Mouse (Mus musculus) MEL (cell line): ENCODE results near the gene Glmn. TPM values are rescaled to one million over a fixed set of nuclear protein-coding genes. Genes with fewer than 3 reads are reported as not detected.
A peak's percentile ranks its signal among the peaks of the same experiment; 100 is the strongest.

Source experiments
- DNase-seq: peaks from one replicate; pipeline ENCODE4 v3.0.0; 2011; ENCODE audit warnings: low read depth, low spot score
- H3K27ac ChIP-seq: 2 replicates; pipeline ENCODE4 v1.5.1; 2012; ENCODE audit warnings: low read depth, mild to moderate bottlenecking, control low read depth, low read length, moderate library complexity; ENCODE audit not compliant: control insufficient read depth
- H3K27me3 ChIP-seq, 2 experiments: fragments of 150-350 bp in 1 of 2; sonication (generic) in 1 of 2; 2 replicates each; pipeline ENCODE4 v1.6.1; 2012; ENCODE audit warnings: low read length in 2 of 2, mild to moderate bottlenecking in 2 of 2, improper control_type of control experiment in 1 of 2, moderate library complexity in 1 of 2; ENCODE audit not compliant: insufficient read depth in 2 of 2, control insufficient read depth in 1 of 2
- H3K36me3 ChIP-seq, 2 experiments: 2 replicates each; pipeline ENCODE4 v1.6.1; 2012 to 2014; ENCODE audit warnings: low read length in 2 of 2, improper control_type of control experiment in 1 of 2, inconsistent platforms in 1 of 2, mild to moderate bottlenecking in 1 of 2; ENCODE audit not compliant: insufficient read depth in 2 of 2, control insufficient read depth in 1 of 2
- H3K4me1 ChIP-seq, 2 experiments: fragments of 150-350 bp in 1 of 2; sonication (generic) in 1 of 2; 2 replicates each; pipeline ENCODE4 v1.6.1; 2012; ENCODE audit warnings: low read length in 2 of 2, improper control_type of control experiment in 1 of 2, mild to moderate bottlenecking in 1 of 2; ENCODE audit not compliant: insufficient read depth in 2 of 2, control insufficient read depth in 1 of 2
- H3K4me3 ChIP-seq, 2 experiments: fragments of 150-350 bp in 1 of 2; sonication (generic) in 1 of 2; 2 replicates each; pipeline ENCODE4 v1.5.1; 2012; ENCODE audit warnings: low read depth in 2 of 2, low read length in 2 of 2, mild to moderate bottlenecking in 2 of 2, moderate library complexity in 2 of 2, control low read depth in 1 of 2, improper control_type of control experiment in 1 of 2; ENCODE audit not compliant: control insufficient read depth in 1 of 2, insufficient read depth in 1 of 2
- H3K79me2 ChIP-seq: 2 replicates; pipeline ENCODE4 v1.6.1; 2012; ENCODE audit warnings: mild to moderate bottlenecking, low read length, moderate library complexity; ENCODE audit not compliant: control insufficient read depth, poor library complexity, insufficient read depth
- H3K9ac ChIP-seq: 2 replicates; pipeline ENCODE4 v1.6.1; 2012; ENCODE audit warnings: low read depth, mild to moderate bottlenecking, control low read depth, low read length, moderate library complexity; ENCODE audit not compliant: control insufficient read depth, poor library complexity, severe bottlenecking
- H3K9me3 ChIP-seq: fragments of 150-350 bp; sonication (generic); replicated peaks from 2 replicates; pipeline ENCODE4 v1.6.1; 2012; ENCODE audit warnings: mild to moderate bottlenecking, low read length, improper control_type of control experiment, moderate library complexity; ENCODE audit not compliant: insufficient read depth
- BHLHE40 ChIP-seq: IDR thresholded peaks from 2 replicates; pipeline ENCODE4 v1.6.1; 2012; ENCODE audit warnings: low read depth, mild to moderate bottlenecking, inconsistent platforms, low read length, improper control_type of control experiment, borderline replicate concordance
- CHD1 ChIP-seq: IDR thresholded peaks from 2 replicates; pipeline ENCODE4 v1.6.1; 2012; ENCODE audit warnings: low read depth, mild to moderate bottlenecking, inconsistent platforms, low read length, improper control_type of control experiment
- E2F4 ChIP-seq: IDR thresholded peaks from 2 replicates; pipeline ENCODE4 v1.6.1; 2011; ENCODE audit warnings: low read depth, low read length, improper control_type of control experiment, borderline replicate concordance
- EP300 ChIP-seq, 2 experiments: IDR thresholded peaks; 2 replicates each; pipeline ENCODE4 v1.6.1; 2011; ENCODE audit warnings: improper control_type of control experiment in 2 of 2, low read length in 2 of 2, low read depth in 1 of 2, mild to moderate bottlenecking in 1 of 2
- ETS1 ChIP-seq: IDR thresholded peaks from 2 replicates; pipeline ENCODE4 v1.6.1; 2012; ENCODE audit warnings: low read depth, mild to moderate bottlenecking, inconsistent platforms, low read length, improper control_type of control experiment, moderate library complexity
- GATA1 ChIP-seq: IDR thresholded peaks from 2 replicates; pipeline ENCODE4 v1.6.1; 2011; ENCODE audit warnings: low read depth, low read length, improper control_type of control experiment
- HCFC1 ChIP-seq: IDR thresholded peaks from 2 replicates; pipeline ENCODE4 v1.6.1; 2012; ENCODE audit warnings: low read depth, mild to moderate bottlenecking, inconsistent platforms, low read length, improper control_type of control experiment, moderate library complexity
- JUND ChIP-seq: IDR thresholded peaks from 2 replicates; pipeline ENCODE4 v1.6.1; 2011; ENCODE audit warnings: low read depth, mild to moderate bottlenecking, improper control_type of control experiment, low read length
- MAX ChIP-seq: IDR thresholded peaks from 2 replicates; pipeline ENCODE4 v1.6.1; 2011; ENCODE audit warnings: low read length, improper control_type of control experiment
- MAZ ChIP-seq: IDR thresholded peaks from 2 replicates; pipeline ENCODE4 v1.6.1; 2012; ENCODE audit warnings: low read depth, mild to moderate bottlenecking, inconsistent platforms, low read length, improper control_type of control experiment
- MEF2A ChIP-seq: IDR thresholded peaks from 2 replicates; pipeline ENCODE4 v1.6.1; 2014; ENCODE audit warnings: low read depth, mild to moderate bottlenecking, inconsistent platforms, low read length, improper control_type of control experiment; ENCODE audit not compliant: poor library complexity, insufficient replicate concordance, severe bottlenecking; ENCODE audit errors: extremely low read depth
- MXI1 ChIP-seq: IDR thresholded peaks from 2 replicates; pipeline ENCODE4 v1.6.1; 2011; ENCODE audit warnings: mild to moderate bottlenecking, low read depth, low read length, improper control_type of control experiment
- MYC ChIP-seq: IDR thresholded peaks from 2 replicates; pipeline ENCODE4 v1.6.1; 2011; ENCODE audit warnings: low read depth, mild to moderate bottlenecking, low read length, improper control_type of control experiment, moderate library complexity
- NELFE ChIP-seq: IDR thresholded peaks from 2 replicates; pipeline ENCODE4 v1.6.1; 2011; ENCODE audit warnings: low read depth, low read length, improper control_type of control experiment
- NRF1 ChIP-seq: IDR thresholded peaks from 2 replicates; pipeline ENCODE4 v1.6.1; 2014; ENCODE audit warnings: low read depth, mild to moderate bottlenecking, inconsistent platforms, low read length, improper control_type of control experiment, moderate library complexity; ENCODE audit not compliant: poor library complexity, insufficient read depth, severe bottlenecking
- POLR2A ChIP-seq, 2 experiments: IDR thresholded peaks; 2 replicates each; pipeline ENCODE4 v1.6.1; 2011 to 2012; ENCODE audit warnings: low read length in 2 of 2, mild to moderate bottlenecking in 2 of 2, control low read depth in 1 of 2, improper control_type of control experiment in 1 of 2, low read depth in 1 of 2, moderate library complexity in 1 of 2; ENCODE audit not compliant: control insufficient read depth in 1 of 2, insufficient read depth in 1 of 2, poor library complexity in 1 of 2
- POLR2AphosphoS2 ChIP-seq: IDR thresholded peaks from 2 replicates; pipeline ENCODE4 v1.6.1; 2011; ENCODE audit warnings: low read length, improper control_type of control experiment
- POLR2AphosphoS5 ChIP-seq: IDR thresholded peaks from 2 replicates; pipeline ENCODE4 v1.6.1; 2012; ENCODE audit warnings: low read depth, borderline replicate concordance, mild to moderate bottlenecking, inconsistent platforms, low read length, moderate library complexity, mixed read lengths
- RAD21 ChIP-seq: IDR thresholded peaks from 2 replicates; pipeline ENCODE4 v1.6.1; 2011; ENCODE audit warnings: mild to moderate bottlenecking, low read depth, low read length, improper control_type of control experiment
- SIN3A ChIP-seq: IDR thresholded peaks from 2 replicates; pipeline ENCODE4 v1.6.1; 2012; ENCODE audit warnings: low read length, improper control_type of control experiment, inconsistent platforms
- TBP ChIP-seq: IDR thresholded peaks from 2 replicates; pipeline ENCODE4 v1.8.0; 2011; ENCODE audit warnings: low read depth, low read length, improper control_type of control experiment
- UBTF ChIP-seq: IDR thresholded peaks from 2 replicates; pipeline ENCODE4 v1.6.1; 2012; ENCODE audit warnings: low read depth, mild to moderate bottlenecking, inconsistent platforms, low read length, improper control_type of control experiment, moderate library complexity, borderline replicate concordance; ENCODE audit not compliant: insufficient read depth
- USF1 ChIP-seq: IDR thresholded peaks from 2 replicates; pipeline ENCODE4 v1.6.1; 2014; ENCODE audit warnings: low read depth, mild to moderate bottlenecking, inconsistent platforms, low read length, improper control_type of control experiment, moderate library complexity
- USF2 ChIP-seq, 2 experiments: IDR thresholded peaks; 2 replicates each; pipeline ENCODE4 v1.6.1; 2011 to 2012; ENCODE audit warnings: improper control_type of control experiment in 2 of 2, low read length in 2 of 2, borderline replicate concordance in 1 of 2, inconsistent platforms in 1 of 2, low read depth in 1 of 2, mild to moderate bottlenecking in 1 of 2; ENCODE audit not compliant: insufficient read depth in 1 of 2
- ZKSCAN1 ChIP-seq: IDR thresholded peaks from 2 replicates; pipeline ENCODE4 v1.6.1; 2012; ENCODE audit warnings: low read depth, mild to moderate bottlenecking, inconsistent platforms, low read length, improper control_type of control experiment, moderate library complexity
- ZMIZ1 ChIP-seq: IDR thresholded peaks from 2 replicates; pipeline ENCODE4 v1.6.1; 2012; ENCODE audit warnings: low read depth, mild to moderate bottlenecking, inconsistent platforms, low read length, improper control_type of control experiment, moderate library complexity
- ZNF384 ChIP-seq: IDR thresholded peaks from 2 replicates; pipeline ENCODE4 v1.6.1; 2012; ENCODE audit warnings: low read depth, mild to moderate bottlenecking, inconsistent platforms, low read length, improper control_type of control experiment
- polyA plus RNA-seq, 2 experiments: library from polyadenylated mRNA; stranded (reverse) in 1 of 2; unstranded in 1 of 2; fragments of >175 nt in 1 of 2; fragments of >200 nt in 1 of 2; gene quantifications; 2 replicates each; pipeline versions ENCODE4 v1.2.1 to v1.2.4; 2012; ENCODE audit warnings: low replicate concordance in 2 of 2, low read depth in 1 of 2; ENCODE audit not compliant: insufficient read length in 2 of 2, insufficient read depth in 1 of 2, missing spikeins in 1 of 2
- total RNA-seq: library from RNA; depleted of rRNA; stranded (reverse); fragments of 300-350 nt; gene quantifications from 2 replicates; pipeline ENCODE4 v1.2.3, GENCODE M21; 2012; rRNA removed

Glmn gene
- total RNA-seq (7.3 and 7.8 TPM in 2 replicates), polyA plus RNA-seq (1 to 10 TPM in 1 of 2 experiments, not detected in 1; 7.9 TPM)

- TF ChIP-seq USF1, result no peak
- TF ChIP-seq JUND, result no peak
- peak; percentile 28; the same call in 1 of the 2 replicates for TF ChIP-seq MYC
- no peak for TF ChIP-seq CHD1
- TF ChIP-seq MAX, result no peak
- peak; percentile 65 for TF ChIP-seq MXI1
- TF ChIP-seq TBP, result no peak; the same call in 1 of the 2 replicates
- TF ChIP-seq MAZ, result no peak
- peak; percentile 67 for TF ChIP-seq HCFC1
- no peak for TF ChIP-seq ZKSCAN1
- peak; percentile 86 for TF ChIP-seq NRF1
- no peak for TF ChIP-seq RAD21
- TF ChIP-seq POLR2A (IDR thresholded peaks at IDR 0.05; ENCODE audit: control insufficient read depth in 1 of 2, insufficient read depth in 1 of 2, low read depth in 1 of 2, low read length in 2 of 2, poor library complexity in 1 of 2), result peak; percentile 73 to 75
- TF ChIP-seq E2F4, result no peak
- TF ChIP-seq ZMIZ1, result peak; percentile 66
- 0 out of 4 replicates have a peak, but pooled peaks of 1 of the 2 experiments have one; percentile 29 for TF ChIP-seq EP300 (IDR thresholded peaks at IDR 0.05; ENCODE audit: low read depth in 1 of 2, low read length in 2 of 2)
- TF ChIP-seq ZNF384, result no peak
- no peak for TF ChIP-seq MEF2A
- TF ChIP-seq POLR2AphosphoS5, result no peak
- no peak for TF ChIP-seq ETS1
- peak; percentile 81 for TF ChIP-seq SIN3A
- no peak for TF ChIP-seq USF2 (IDR thresholded peaks at IDR 0.05; ENCODE audit: borderline replicate concordance in 1 of 2, insufficient read depth in 1 of 2, low read depth in 1 of 2, low read length in 2 of 2)
- TF ChIP-seq GATA1, result no peak
- TF ChIP-seq POLR2AphosphoS2, result peak; percentile 63
- TF ChIP-seq BHLHE40, result no peak
- TF ChIP-seq NELFE, result peak; percentile 86
- TF ChIP-seq UBTF, result peak; percentile 61; the same call in 1 of the 2 replicates
- Histone ChIP-seq H3K4me1 (peaks cover 3% of the 10 kb centered on the region in 2 experiments), H3K79me2 (peaks cover 4% of the 10 kb centered on the region; the same call in 1 of the 2 replicates), H3K9ac (peak within 1 kb of the TSS; percentile 99), H3K27ac (peak within 1 kb of the TSS; percentile 94), H3K36me3 (peaks cover 0 to 6% of the 10 kb centered on the region in 2 experiments; a peak in 2 of 4 replicates), H3K27me3 (no peaks in the 10 kb centered on the region), H3K9me3 (no peaks in the 10 kb centered on the region), H3K4me3 (peak within 1 kb of the TSS; percentile 87 to 98)
- DNase-seq, result peak; percentile 87
Observed at GRCm38 (mm10) chr5:107597301-107598077, at the start of gene Glmn, which contains the start of gene Rpap2. Gene Glmn, minus strand, starts transcription at chr5:107597888. Gene Rpap2, plus strand, starts transcription at chr5:107597373.
